Mouse (Mus musculus) E14TG2a.4 (cell line): ENCODE results near the gene Fgfr3.

ENCODE experiments used
- H3K27me3 ChIP-seq: 2 replicates; pipeline ENCODE4 v1.6.1; 2014; ENCODE audit warnings: low read length, control low read depth; ENCODE audit not compliant: insufficient read depth
- H3K36me3 ChIP-seq: 2 replicates; pipeline ENCODE4 v1.6.1; 2014; ENCODE audit warnings: low read length, control low read depth; ENCODE audit not compliant: insufficient read depth
- H3K4me1 ChIP-seq: replicated peaks from 2 replicates; pipeline ENCODE4 v1.6.1; 2014; ENCODE audit warnings: low read depth, low read length, control low read depth
- H3K4me3 ChIP-seq: replicated peaks from 2 replicates; pipeline ENCODE4 v1.5.1; 2014; ENCODE audit warnings: mild to moderate bottlenecking, low read length
- H3K9me3 ChIP-seq: 2 replicates; pipeline ENCODE4 v1.6.1; 2014; ENCODE audit warnings: low read length, control low read depth
- CTCF ChIP-seq: conservative IDR thresholded peaks from 2 replicates; pipeline ENCODE4 v1.5.1; 2014; ENCODE audit warnings: low read length
- NANOG ChIP-seq: IDR thresholded peaks from 2 replicates; pipeline ENCODE4 v1.6.1; 2014; ENCODE audit warnings: borderline replicate concordance, low read length, mixed read lengths
- POU5F1 ChIP-seq: IDR thresholded peaks from 2 replicates; pipeline ENCODE4 v1.6.1; 2014; ENCODE audit warnings: low read length, borderline replicate concordance

Gene Fgfr3

GRCm38 (mm10) chr5:33705612-33706349, 15.7 kb upstream of the Fgfr3 start:
- TF ChIP-seq NANOG = no peak
- Histone ChIP-seq H3K9me3 (no peaks in the 10 kb centered on the region), H3K4me1 (peaks cover 30% of the 10 kb centered on the region)

GRCm38 (mm10) chr5:33706350-33706629, 15.2 kb upstream of the Fgfr3 start:
- H3K36me3 ChIP-seq = no peaks in the 10 kb centered on the region
- TF ChIP-seq POU5F1 (no peak), NANOG (no peak), CTCF (no peak)

More at GRCm38 (mm10) chr5:33705612-33706349, 15.7 kb upstream of the Fgfr3 start:
- peaks cover 87% of the 10 kb centered on the region for H3K27me3 ChIP-seq
- H3K4me3 ChIP-seq = peak overlapping the region; percentile 23; the same call in 1 of the 2 replicates
- no peaks in the 10 kb centered on the region for H3K36me3 ChIP-seq

GRCm38 (mm10) chr5:33707163-33707562, 14.3 kb upstream of the Fgfr3 start:
- peaks cover 27% of the 10 kb centered on the region for H3K4me1 ChIP-seq
- TF ChIP-seq NANOG (no peak), CTCF (no peak), POU5F1 (no peak)
- no peak overlapping the region for H3K4me3 ChIP-seq
- no peaks in the 10 kb centered on the region for H3K36me3 ChIP-seq
- H3K9me3 ChIP-seq = no peaks in the 10 kb centered on the region
- H3K27me3 ChIP-seq = peaks cover 83% of the 10 kb centered on the region

More at GRCm38 (mm10) chr5:33706350-33706629, 15.2 kb upstream of the Fgfr3 start:
- peaks cover 30% of the 10 kb centered on the region for H3K4me1 ChIP-seq
- H3K27me3 ChIP-seq = peaks cover 85% of the 10 kb centered on the region
- H3K4me3 ChIP-seq = no peak overlapping the region
- no peaks in the 10 kb centered on the region for H3K9me3 ChIP-seq

GRCm38 (mm10) chr5:33709037-33709436, 12.4 kb upstream of the Fgfr3 start:
- peaks cover 26% of the 10 kb centered on the region for H3K4me1 ChIP-seq
- peaks cover 87% of the 10 kb centered on the region for H3K27me3 ChIP-seq
- H3K36me3 ChIP-seq = no peaks in the 10 kb centered on the region
- TF ChIP-seq CTCF = no peak
- no peak overlapping the region for H3K4me3 ChIP-seq
- no peaks in the 10 kb centered on the region for H3K9me3 ChIP-seq

GRCm38 (mm10) chr5:33712550-33712949, 8.9 kb upstream of the Fgfr3 start:
- H3K4me3 ChIP-seq = no peak overlapping the region
- no peaks in the 10 kb centered on the region for H3K9me3 ChIP-seq
- no peaks in the 10 kb centered on the region for H3K36me3 ChIP-seq
- no peak for TF ChIP-seq NANOG
- no peak for TF ChIP-seq CTCF
- TF ChIP-seq POU5F1 = no peak
- peaks cover 12% of the 10 kb centered on the region; the same call in 1 of the 2 replicates for H3K4me1 ChIP-seq
- H3K27me3 ChIP-seq = peaks cover 83% of the 10 kb centered on the region

- Histone ChIP-seq H3K36me3 (no peaks in the 10 kb centered on the region), H3K4me3 (no peak overlapping the region), H3K4me1 (peaks cover 19% of the 10 kb centered on the region; the same call in 1 of the 2 replicates), H3K9me3 (no peaks in the 10 kb centered on the region), H3K27me3 (peaks cover 88% of the 10 kb centered on the region)
- no peak for TF ChIP-seq CTCF
- no peak for TF ChIP-seq POU5F1
- no peak for TF ChIP-seq NANOG
Observed at GRCm38 (mm10) chr5:33715182-33715581, 6.3 kb upstream of the Fgfr3 start.

GRCm38 (mm10) chr5:33716467-33716866, 5.0 kb upstream of the Fgfr3 start:
- Histone ChIP-seq H3K4me1 (peaks cover 27% of the 10 kb centered on the region), H3K9me3 (no peaks in the 10 kb centered on the region), H3K27me3 (peaks cover 91% of the 10 kb centered on the region), H3K36me3 (no peaks in the 10 kb centered on the region), H3K4me3 (no peak overlapping the region)
- no peak for TF ChIP-seq POU5F1
- TF ChIP-seq CTCF = no peak
- TF ChIP-seq NANOG = no peak

- H3K27me3 ChIP-seq = peaks cover 93% of the 10 kb centered on the region
- H3K4me1 ChIP-seq = peaks cover 36% of the 10 kb centered on the region
- H3K36me3 ChIP-seq = no peaks in the 10 kb centered on the region
- no peak overlapping the region for H3K4me3 ChIP-seq
- no peak for TF ChIP-seq CTCF
- no peak for TF ChIP-seq POU5F1
- TF ChIP-seq NANOG = no peak
- no peaks in the 10 kb centered on the region for H3K9me3 ChIP-seq
Observed at GRCm38 (mm10) chr5:33718460-33718859, 3.0 kb upstream of the Fgfr3 start.
